Mouse (Mus musculus) cerebellum, adult 2 months (tissue): ENCODE results near the gene Sgsm3. TPM values are rescaled to one million over a fixed set of nuclear protein-coding genes. Genes with fewer than 3 reads are reported as not detected.

Source experiments
- DNase-seq, 2 experiments: peaks; one replicate each; pipeline ENCODE4 v3.0.0; 2021
- H3K27ac ChIP-seq: fragments of 200-500 bp; 2 replicates; pipeline ENCODE4 v1.5.1; 2012; ENCODE audit warnings: low read length, control low read depth, inconsistent platforms; ENCODE audit not compliant: insufficient read depth
- H3K27me3 ChIP-seq: fragments of 200-500 bp; 2 replicates; pipeline ENCODE4 v1.6.1; 2012; ENCODE audit warnings: inconsistent platforms, mild to moderate bottlenecking, low read length, moderate library complexity; ENCODE audit not compliant: control insufficient read depth, insufficient read depth
- H3K4me1 ChIP-seq: fragments of 200-500 bp; 2 replicates; pipeline ENCODE4 v1.6.1; 2011; ENCODE audit warnings: low read length; ENCODE audit not compliant: control insufficient read depth, insufficient read depth
- H3K4me3 ChIP-seq: fragments of 200-500 bp; replicated peaks from 2 replicates; pipeline ENCODE3; 2011; ENCODE audit warnings: mild to moderate bottlenecking, low read depth, low read length, control low read depth; ENCODE audit not compliant: insufficient read depth
- CTCF ChIP-seq: fragments of 200-500 bp; IDR thresholded peaks from 2 replicates; pipeline ENCODE4 v1.5.1; 2011; ENCODE audit warnings: low read depth, mild to moderate bottlenecking, control low read depth, low read length, moderate library complexity, borderline replicate concordance; ENCODE audit not compliant: insufficient read depth
- POLR2A ChIP-seq: fragments of 200-500 bp; IDR thresholded peaks from 2 replicates; pipeline ENCODE4 v1.6.1; 2011; ENCODE audit warnings: low read length, control low read depth, borderline replicate concordance; ENCODE audit not compliant: insufficient read depth
- WGBS: fragments of 180-500 bp; shearing (Covaris S2); methylation state at CpG from one replicate; pipeline ENCODE4 v1.1.7; 2018; 5-methylcytosine and 5-hydroxymethylcytosine counted together
- polyA plus RNA-seq: library from polyadenylated mRNA; depleted of rRNA; stranded (reverse); fragments of >200 nt; gene quantifications from 2 replicates; pipeline ENCODE4 v1.2.3, GENCODE M21; 2012

The Sgsm3 gene
- polyA plus RNA-seq, 1 experiment = 75.2 TPM

GRCm38 (mm10) chr15:81007905-81008304 lies 30.3 kb downstream of the Sgsm3 start:
- 83% methylated on average over 8 of the region's 8 CpGs for WGBS
- DNase-seq = peak in 1 of 2 experiments; percentile 9
- no peak overlapping the region for H3K4me3 ChIP-seq
- TF ChIP-seq CTCF = no peak
- no peak for TF ChIP-seq POLR2A
- H3K4me1 ChIP-seq = peaks cover 33% of the 10 kb centered on the region
- H3K27me3 ChIP-seq = no peaks in the 10 kb centered on the region
- H3K27ac ChIP-seq = no peak overlapping the region

- DNase-seq = peak in 1 of 2 experiments; percentile 15
- 64% methylated on average over 10 of the region's 10 CpGs for WGBS
- TF ChIP-seq CTCF (peak; percentile 33; the same call in 1 of the 2 replicates), POLR2A (no peak)
- no peak overlapping the region for H3K27ac ChIP-seq
- H3K4me1 ChIP-seq = peaks cover 33% of the 10 kb centered on the region
- no peaks in the 10 kb centered on the region for H3K27me3 ChIP-seq
- H3K4me3 ChIP-seq = no peak overlapping the region
Observed at GRCm38 (mm10) chr15:81008689-81009123, 31.1 kb downstream of the Sgsm3 start.

- peaks cover 33% of the 10 kb centered on the region for H3K4me1 ChIP-seq
- TF ChIP-seq POLR2A = no peak
- TF ChIP-seq CTCF = no peak
- H3K4me3 ChIP-seq = no peak overlapping the region
- no peaks in the 10 kb centered on the region for H3K27me3 ChIP-seq
- WGBS = 11% methylated on average over 7 of the region's 7 CpGs
- peak; percentile 27 to 29 for DNase-seq
- no peak overlapping the region for H3K27ac ChIP-seq
Observed at GRCm38 (mm10) chr15:81010114-81010513, 32.5 kb downstream of the Sgsm3 start.

GRCm38 (mm10) chr15:81011523-81011922 lies 34.0 kb downstream of the Sgsm3 start:
- H3K27me3 ChIP-seq = no peaks in the 10 kb centered on the region
- H3K27ac ChIP-seq = no peak overlapping the region
- WGBS = 73% methylated on average over 3 of the region's 3 CpGs
- no peak for DNase-seq
- H3K4me3 ChIP-seq = no peak overlapping the region
- TF ChIP-seq POLR2A (no peak), CTCF (no peak)
- H3K4me1 ChIP-seq = peaks cover 23% of the 10 kb centered on the region

GRCm38 (mm10) chr15:81012359-81012758 lies 34.8 kb downstream of the Sgsm3 start:
- Histone ChIP-seq H3K27me3 (no peaks in the 10 kb centered on the region), H3K4me1 (peaks cover 15% of the 10 kb centered on the region), H3K27ac (no peak overlapping the region), H3K4me3 (no peak overlapping the region)
- WGBS = 94% methylated on average over 4 of the region's 4 CpGs
- no peak for TF ChIP-seq CTCF
- TF ChIP-seq POLR2A = no peak
- no peak for DNase-seq

GRCm38 (mm10) chr15:81013186-81013585 lies 35.6 kb downstream of the Sgsm3 start:
- Histone ChIP-seq H3K27ac (no peak overlapping the region), H3K27me3 (no peaks in the 10 kb centered on the region), H3K4me1 (peaks cover 14% of the 10 kb centered on the region), H3K4me3 (no peak overlapping the region)
- no peak for TF ChIP-seq POLR2A
- TF ChIP-seq CTCF = no peak
- WGBS = 59% methylated on average over 7 of the region's 7 CpGs
- peak in 1 of 2 experiments; percentile 10 for DNase-seq

- no peak for DNase-seq
- H3K4me3 ChIP-seq = no peak overlapping the region
- TF ChIP-seq CTCF = no peak
- TF ChIP-seq POLR2A = no peak
- peaks cover 5% of the 10 kb centered on the region for H3K4me1 ChIP-seq
- WGBS = 71% methylated on average over 5 of the region's 5 CpGs
- no peaks in the 10 kb centered on the region for H3K27me3 ChIP-seq
- no peak overlapping the region for H3K27ac ChIP-seq
Observed at GRCm38 (mm10) chr15:81015068-81015744, 37.6 kb downstream of the Sgsm3 start.

- H3K4me3 ChIP-seq = no peak overlapping the region
- WGBS = 83% methylated on average over 10 of the region's 10 CpGs
- H3K27me3 ChIP-seq = no peaks in the 10 kb centered on the region
- H3K4me1 ChIP-seq = no peaks in the 10 kb centered on the region
- DNase-seq = no peak
- TF ChIP-seq CTCF (no peak), POLR2A (no peak)
- no peak overlapping the region for H3K27ac ChIP-seq
Observed at GRCm38 (mm10) chr15:81016488-81016887, 38.9 kb downstream of the Sgsm3 start.
